Mouse (Mus musculus) G1E (cell line): ENCODE results near the gene Tmem88b. TPM values are rescaled to one million over a fixed set of nuclear protein-coding genes. Genes with fewer than 3 reads are reported as not detected.

Experiments
- ATAC-seq: 2 replicates; pipeline ENCODE4 v1.8.0; 2016; ENCODE audit warnings: mild to moderate bottlenecking; ENCODE audit not compliant: insufficient number of reproducible peaks, poor library complexity, low FRiP score, severe bottlenecking; ENCODE audit errors: extremely low read depth
- DNase-seq: peaks from one replicate; pipeline ENCODE4 v3.0.0; 2012; ENCODE audit warnings: low spot score
- H3K27me3 ChIP-seq: 2 replicates; pipeline ENCODE4 v1.6.1; 2012; ENCODE audit warnings: mild to moderate bottlenecking, low read length, inconsistent platforms; ENCODE audit not compliant: insufficient read depth
- H3K36me3 ChIP-seq: replicated peaks from 2 replicates; pipeline ENCODE3; 2012; ENCODE audit warnings: mild to moderate bottlenecking, inconsistent platforms
- H3K4me1 ChIP-seq: 2 replicates; pipeline ENCODE4 v1.6.1; 2012; ENCODE audit warnings: low read depth, low read length, inconsistent platforms, mixed read lengths; ENCODE audit not compliant: insufficient read depth
- H3K4me3 ChIP-seq: 2 replicates; pipeline ENCODE4 v1.5.1; 2012; ENCODE audit warnings: low read depth, mild to moderate bottlenecking, inconsistent platforms, low read length, moderate library complexity, mixed read lengths
- H3K9me3 ChIP-seq: replicated peaks from 2 replicates; pipeline ENCODE4 v1.6.1; 2012; ENCODE audit warnings: inconsistent platforms
- CTCF ChIP-seq: IDR thresholded peaks from 2 replicates; pipeline ENCODE4 v1.5.1; 2012; ENCODE audit warnings: low read depth, low read length, inconsistent platforms, mixed read lengths
- GATA1 ChIP-seq: IDR thresholded peaks from 2 replicates; pipeline ENCODE4 v1.6.1; 2012; ENCODE audit warnings: borderline replicate concordance, low read length, inconsistent platforms, mixed read lengths
- GATA2 ChIP-seq: IDR thresholded peaks from 2 replicates; pipeline ENCODE4 v1.6.1; 2012; ENCODE audit warnings: low read depth, low read length, inconsistent platforms, borderline replicate concordance
- POLR2AphosphoS5 ChIP-seq: IDR thresholded peaks from 2 replicates; pipeline ENCODE4 v1.6.1; 2012; ENCODE audit warnings: low read depth, low read length, inconsistent platforms; ENCODE audit not compliant: insufficient replicate concordance
- TAL1 ChIP-seq: conservative IDR thresholded peaks from 2 replicates; pipeline ENCODE4 v1.6.1; 2012; ENCODE audit warnings: low read depth, low read length, inconsistent platforms, mixed read lengths
- polyA plus RNA-seq: library from polyadenylated mRNA; stranded (reverse); fragments of >175 nt; gene quantifications from 2 replicates; pipeline ENCODE4 v1.2.3, GENCODE M21; 2012
- total RNA-seq, 2 experiments: library from RNA; stranded (forward) in 1 of 2; stranded (reverse) in 1 of 2; fragments of 200-1000 nt in 1 of 2; fragments of >200 nt in 1 of 2; fragmentation: Nextera tagmentation in 1 of 2; gene quantifications; 2 replicates each; pipeline ENCODE4 v1.2.3; 2014 to 2017

Gene Tmem88b
- total and polyA plus RNA-seq, 3 experiments, result 0.05 TPM; not detected in 2

DNA sequence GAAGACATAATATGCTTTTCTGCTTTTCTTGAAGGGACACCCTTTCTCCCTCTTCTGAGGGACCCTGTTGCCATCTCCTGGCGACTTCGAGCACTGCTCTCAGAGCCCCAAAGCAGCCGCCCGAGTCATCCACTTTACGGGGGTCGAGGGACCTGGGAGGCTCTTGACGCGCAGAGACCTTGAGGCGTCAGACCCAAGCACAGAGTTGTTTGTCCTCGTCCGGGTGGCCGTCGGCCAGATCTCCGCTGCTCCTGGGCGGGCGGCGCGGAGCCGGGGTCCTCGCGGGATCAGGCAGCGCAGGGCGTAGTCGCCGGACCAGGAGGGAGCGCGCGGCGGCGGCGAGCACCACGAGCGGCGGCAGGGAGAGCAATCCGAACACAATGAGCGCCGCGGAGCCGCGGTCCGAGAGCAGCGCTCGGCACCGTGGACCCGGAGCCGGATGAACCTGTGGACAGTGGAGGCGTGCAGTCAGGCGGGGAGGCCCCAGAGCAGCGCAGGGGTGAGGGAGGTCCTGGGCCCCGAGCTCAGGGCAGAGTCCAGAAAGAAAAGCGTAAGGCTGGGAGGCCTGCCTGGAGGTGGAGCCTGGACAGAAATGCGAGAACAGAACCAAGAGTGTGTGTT is 1.5 kb downstream of the Tmem88b start:
- no peaks in the 10 kb centered on the region for H3K9me3 ChIP-seq
- TF ChIP-seq POLR2AphosphoS5, result no peak
- TF ChIP-seq GATA1, result no peak
- no peak for TF ChIP-seq TAL1
- TF ChIP-seq GATA2, result no peak
- no peak for TF ChIP-seq CTCF
- DNase-seq (peak; percentile 70), ATAC-seq (peak; percentile 60)
- no peaks in the 10 kb centered on the region for H3K36me3 ChIP-seq
- peak overlapping the region; percentile 76 for H3K4me3 ChIP-seq
- H3K27me3 ChIP-seq, result peaks cover 45% of the 10 kb centered on the region
- H3K4me1 ChIP-seq, result peaks cover 31% of the 10 kb centered on the region

- ATAC-seq (no peak), DNase-seq (no peak)
- Histone ChIP-seq H3K9me3 (no peaks in the 10 kb centered on the region), H3K4me1 (peaks cover 27% of the 10 kb centered on the region), H3K4me3 (peak overlapping the region; percentile 76; the same call in 1 of the 2 replicates), H3K36me3 (no peaks in the 10 kb centered on the region), H3K27me3 (peaks cover 50% of the 10 kb centered on the region)
- no peak for TF ChIP-seq POLR2AphosphoS5
- TF ChIP-seq CTCF, result no peak
- no peak for TF ChIP-seq GATA2
- no peak for TF ChIP-seq GATA1
- TF ChIP-seq TAL1, result no peak
Observed at GRCm38 (mm10) chr4:155783486-155784080, 2.1 kb downstream of the Tmem88b start.

- DNase-seq, result no peak
- peaks cover 69% of the 10 kb centered on the region for H3K27me3 ChIP-seq
Observed at GRCm38 (mm10) chr4:155780895-155781294, 4.8 kb downstream of the Tmem88b start.

DNA sequence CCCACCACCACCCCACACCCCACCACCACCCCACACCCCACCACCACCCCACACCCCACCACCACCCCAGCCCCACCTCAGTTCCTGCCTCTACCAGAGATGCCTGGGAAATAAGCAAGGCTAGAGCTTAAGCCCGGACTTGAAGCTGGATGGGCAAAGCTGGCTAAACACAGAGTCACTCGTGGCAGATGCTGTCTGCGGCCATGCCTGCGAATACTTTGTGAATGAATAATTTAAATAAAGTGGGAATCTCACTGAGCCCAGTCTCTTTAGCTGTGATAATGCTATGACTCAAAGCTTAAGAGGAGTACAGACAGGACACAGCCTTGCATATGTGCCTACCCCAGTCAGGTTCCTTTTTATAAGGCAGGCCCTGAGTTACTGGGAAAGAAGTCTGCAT is 6.2 kb downstream of the Tmem88b start:
- ATAC-seq (no peak), DNase-seq (no peak)
- Histone ChIP-seq H3K27me3 (peaks cover 75% of the 10 kb centered on the region), H3K36me3 (no peaks in the 10 kb centered on the region), H3K4me3 (no peak overlapping the region), H3K9me3 (no peaks in the 10 kb centered on the region), H3K4me1 (peaks cover 28% of the 10 kb centered on the region)
- TF ChIP-seq TAL1 (no peak), POLR2AphosphoS5 (no peak), CTCF (no peak), GATA1 (no peak), GATA2 (no peak)

More at GRCm38 (mm10) chr4:155780895-155781294, 4.8 kb downstream of the Tmem88b start:
- Histone ChIP-seq H3K9me3 (no peaks in the 10 kb centered on the region), H3K36me3 (no peaks in the 10 kb centered on the region), H3K4me3 (no peak overlapping the region; the same call in 1 of the 2 replicates), H3K4me1 (peaks cover 29% of the 10 kb centered on the region)
- no peak for ATAC-seq
- TF ChIP-seq POLR2AphosphoS5 (no peak), GATA2 (no peak), CTCF (no peak), GATA1 (no peak), TAL1 (no peak)

DNA sequence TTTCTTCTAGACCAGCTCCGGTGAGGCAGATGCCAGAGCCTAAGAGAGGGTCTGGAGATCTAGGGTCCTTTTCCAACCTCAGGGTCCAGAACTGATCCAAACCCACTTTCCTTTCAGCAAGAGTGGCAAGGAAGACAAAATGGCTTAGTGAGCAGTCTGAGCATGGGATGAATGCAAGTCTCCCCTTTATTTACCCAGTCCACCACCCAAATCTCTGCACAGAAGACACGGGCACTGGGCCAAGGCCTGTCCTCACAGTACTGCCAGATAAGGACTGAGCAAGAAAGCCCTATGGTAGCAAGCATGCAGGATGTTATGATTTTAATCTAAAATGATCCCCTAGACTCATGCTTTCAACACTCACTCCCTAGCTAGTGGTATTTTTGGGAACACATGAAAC is 7.9 kb downstream of the Tmem88b start:
- Histone ChIP-seq H3K36me3 (no peaks in the 10 kb centered on the region), H3K9me3 (no peaks in the 10 kb centered on the region), H3K27me3 (peaks cover 81% of the 10 kb centered on the region), H3K4me1 (peaks cover 21% of the 10 kb centered on the region), H3K4me3 (no peak overlapping the region)
- TF ChIP-seq CTCF (no peak), GATA1 (no peak), TAL1 (no peak), POLR2AphosphoS5 (no peak), GATA2 (no peak)
- ATAC-seq (no peak), DNase-seq (no peak)

DNA sequence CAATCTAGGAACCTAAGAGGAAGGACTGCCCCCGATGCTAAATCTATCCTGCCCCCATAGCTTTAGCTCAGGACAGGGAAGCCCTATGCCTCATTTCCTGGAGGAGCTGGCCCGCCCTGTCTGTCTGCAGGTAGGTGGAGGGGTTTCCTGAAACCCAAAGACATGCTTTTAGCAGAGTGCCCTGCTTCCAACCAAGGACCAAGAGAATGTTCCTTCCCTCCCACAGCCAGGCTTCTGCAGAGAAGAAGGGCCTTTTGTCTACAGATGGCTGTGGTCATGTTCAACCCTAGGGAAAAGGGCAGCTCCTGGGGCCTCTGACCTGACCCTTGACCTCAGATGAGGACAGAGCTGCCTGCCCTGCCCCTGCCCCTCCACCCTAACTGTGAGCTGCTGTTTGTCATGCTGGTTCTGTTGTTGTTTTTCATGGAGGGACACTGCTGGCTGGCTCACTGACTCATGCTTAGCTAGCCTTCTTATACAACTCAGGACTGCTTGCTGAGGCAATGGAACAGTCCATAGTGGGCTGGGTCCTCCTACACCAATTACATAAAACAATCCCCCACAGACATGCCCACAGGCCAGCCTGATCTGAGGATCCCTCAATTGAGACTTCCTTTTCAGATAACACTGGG is 8.9 kb downstream of the Tmem88b start:
- H3K9me3 ChIP-seq, result no peaks in the 10 kb centered on the region
- TF ChIP-seq TAL1 (no peak), CTCF (no peak), GATA2 (no peak), GATA1 (no peak), POLR2AphosphoS5 (no peak)
- ATAC-seq (no peak), DNase-seq (no peak)
- no peak overlapping the region for H3K4me3 ChIP-seq
- peaks cover 83% of the 10 kb centered on the region for H3K27me3 ChIP-seq
- peaks cover 21% of the 10 kb centered on the region for H3K4me1 ChIP-seq
- no peaks in the 10 kb centered on the region for H3K36me3 ChIP-seq
